Mouse (Mus musculus): Measurements from ENCODE around the gene Zp1.
A peak's percentile ranks its signal among the peaks of the same experiment; 100 is the strongest.

Zp1 gene

GRCm38 (mm10) chr19:10871328-10871961, 49.0 kb downstream of the Zp1 start:
- DNase-seq: no peak

- DNase-seq: no peak
Measured at GRCm38 (mm10) chr19:10870676-10871075, 49.8 kb downstream of the Zp1 start.

- DNase-seq: no peak
Measured at GRCm38 (mm10) chr19:10869886-10870527, 50.4 kb downstream of the Zp1 start, which contains the start of gene Tmem132a. TSS of gene Tmem132a (minus strand) at chr19:10869940.

GRCm38 (mm10) chr19:10869241-10869885, 51.1 kb downstream of the Zp1 start:
- peak in 1 of 2 experiments; percentile 21 for DNase-seq

GRCm38 (mm10) chr19:10868623-10869141, 51.8 kb downstream of the Zp1 start:
- no peak for DNase-seq

GRCm38 (mm10) chr19:10867946-10868622, 52.3 kb downstream of the Zp1 start:
- DNase-seq: no peak

- no peak for DNase-seq
Measured at GRCm38 (mm10) chr19:10866351-10866750, 54.1 kb downstream of the Zp1 start.
